Comparison of ENCODE assay signal across 31 mouse cellular contexts in the genomic region with DNA sequence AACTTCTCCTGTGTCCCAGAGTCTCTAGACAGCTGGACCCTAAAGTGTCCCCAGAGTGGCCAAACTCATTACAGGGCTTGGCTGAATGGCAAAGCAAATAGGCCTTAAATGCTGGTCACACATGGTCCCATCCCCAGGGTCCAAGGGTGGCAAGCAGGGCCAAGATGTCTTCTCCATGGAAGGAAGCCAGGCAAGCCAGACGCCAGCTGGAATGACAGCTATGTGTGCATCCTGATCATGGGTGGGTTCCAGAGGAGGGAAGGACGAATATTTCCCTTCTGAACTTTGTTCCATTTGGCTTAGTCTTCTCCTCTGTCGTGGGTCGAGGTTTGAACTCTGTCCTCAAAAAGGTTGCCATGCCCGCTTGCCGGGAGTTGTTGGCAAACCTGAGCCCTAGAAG. TPM values are rescaled to one million over a fixed set of nuclear protein-coding genes. Genes with fewer than 3 reads are reported as not detected.
DNase-seq lines count a peak whose midpoint lies in the region; ATAC-seq and TF ChIP-seq lines count a peak whose summit lies in the region.
"Had no signal": no experiment of that assay in that cellular context is flagged by ENCODE, and none has a peak within 500 bp of the region (broad histone marks: within the 10 kb centered on the region; RNA-seq: fewer than 3 reads in every experiment).

No protein-coding gene starts in this region.

- H3K9me3 ChIP-seq in kidney, embryonic 15.5 days (replicated peaks) = no peaks in the 10 kb centered on the region
- H3K9me3 ChIP-seq in stomach, postnatal 0 days (ENCODE audit: control insufficient read depth, low read length) = no peaks in the 10 kb centered on the region
- H3K9me3 ChIP-seq: forebrain, embryonic 10.5 days; heart, embryonic 12.5 days; hindbrain, embryonic 13.5 days; liver, embryonic 12.5 days; lung, embryonic 15.5 days; megakaryocyte, embryonic 14.5 days; neural tube, embryonic 15.5 days had no signal

- H3K9ac ChIP-seq in kidney, embryonic 15.5 days = no peak overlapping the region
- no peak overlapping the region for H3K9ac ChIP-seq in stomach, postnatal 0 days (ENCODE audit: low read length)
- H3K9ac ChIP-seq: forebrain, postnatal 0 days; heart, embryonic 12.5 days; hindbrain, embryonic 13.5 days; liver, embryonic 12.5 days; lung, embryonic 15.5 days; neural tube, embryonic 15.5 days had no signal

- peak; percentile 72 for DNase-seq in adrenal gland, postnatal 10 days
- DNase-seq in adrenal gland, adult 18-20 months (ENCODE audit: low spot score in 2 of 2) = no peak
- peak; percentile 70 for DNase-seq in kidney, adult 11 months
- DNase-seq in lung, postnatal 10 days = peak; percentile 42
- no peak for DNase-seq in lung, postnatal 25 days (ENCODE audit: low spot score)
- no peak for DNase-seq in stomach, postnatal 0 days (ENCODE audit: low spot score)
- no peak for DNase-seq in layer of hippocampus, postnatal 14 days (ENCODE audit: low spot score in 2 of 2)
- DNase-seq: cerebellum, adult 11 months; cerebellum, postnatal 25 days; forebrain, postnatal 0 days; midbrain, embryonic 14.5 days; right cerebral cortex, postnatal 14 days; spleen, adult 18-20 months; thymus, adult 18-20 months had no signal

- H3K27me3 ChIP-seq in kidney, embryonic 15.5 days = no peaks in the 10 kb centered on the region
- H3K27me3 ChIP-seq in stomach, postnatal 0 days (ENCODE audit: control insufficient read depth, insufficient read depth, low read length) = no peaks in the 10 kb centered on the region
- H3K27me3 ChIP-seq: heart, embryonic 12.5 days; hindbrain, embryonic 13.5 days; liver, embryonic 12.5 days; lung, embryonic 15.5 days; neural tube, embryonic 15.5 days had no signal

- no peak for ATAC-seq in kidney, embryonic 15.5 days (replicated peaks; ENCODE audit: low FRiP score)
- ATAC-seq in stomach, postnatal 0 days (ENCODE audit: low FRiP score, low TSS enrichment) = no peak
- ATAC-seq: CD4-positive, CD25-positive, alpha-beta regulatory T cell, adult 4 months; forebrain, postnatal 0 days; liver, embryonic 12.5 days; Patski had no signal

- 80% methylated on average over 6 of the region's 6 CpGs for WGBS in kidney, embryonic 15.5 days
- WGBS in stomach, postnatal 0 days = 49% methylated on average over 6 of the region's 6 CpGs

- H3K27ac ChIP-seq in kidney, embryonic 15.5 days = no peak overlapping the region
- 0 out of 2 replicates have a peak overlapping the region, but pooled peaks have one; percentile 1 for H3K27ac ChIP-seq in stomach, postnatal 0 days (replicated peaks)
- H3K27ac ChIP-seq: forebrain, embryonic 10.5 days; hindbrain, embryonic 13.5 days; left cerebral cortex, adult 2 months; liver, embryonic 12.5 days; lung, embryonic 15.5 days; neural tube, embryonic 15.5 days had no signal

- no peak for TF ChIP-seq EP300 in stomach, postnatal 0 days (optimal IDR thresholded peaks at IDR 0.05)

- no peaks in the 10 kb centered on the region for H3K4me1 ChIP-seq in kidney, embryonic 15.5 days
- H3K4me1 ChIP-seq in stomach, postnatal 0 days (replicated peaks; ENCODE audit: control insufficient read depth, insufficient read depth) = no peaks in the 10 kb centered on the region
- H3K4me1 ChIP-seq: heart, embryonic 12.5 days; hindbrain, embryonic 13.5 days; liver, embryonic 12.5 days; neural tube, embryonic 15.5 days had no signal

- no peak overlapping the region for H3K4me3 ChIP-seq in kidney, embryonic 15.5 days (replicated peaks)
- no peak overlapping the region for H3K4me3 ChIP-seq in stomach, postnatal 0 days (ENCODE audit: low read depth, low read length)
- H3K4me3 ChIP-seq: forebrain, embryonic 10.5 days; heart, embryonic 12.5 days; hindbrain, embryonic 13.5 days; left cerebral cortex, adult 2 months; liver, embryonic 12.5 days; lung, embryonic 15.5 days; megakaryocyte, embryonic 14.5 days; neural tube, embryonic 15.5 days had no signal

- no peak for TF ChIP-seq CTCF in stomach, postnatal 0 days (IDR thresholded peaks at IDR 0.05; ENCODE audit: low read depth)

- no peak overlapping the region for H3K4me2 ChIP-seq in kidney, embryonic 15.5 days
- no peak overlapping the region for H3K4me2 ChIP-seq in stomach, postnatal 0 days (replicated peaks; ENCODE audit: low read depth)
- H3K4me2 ChIP-seq: heart, embryonic 12.5 days; hindbrain, embryonic 13.5 days; liver, embryonic 12.5 days; lung, embryonic 15.5 days; neural tube, embryonic 15.5 days had no signal

- H3K36me3 ChIP-seq in kidney, embryonic 15.5 days = no peaks in the 10 kb centered on the region
- no peaks in the 10 kb centered on the region for H3K36me3 ChIP-seq in stomach, postnatal 0 days (ENCODE audit: control insufficient read depth, insufficient read depth, low read length)
- H3K36me3 ChIP-seq: forebrain, embryonic 10.5 days; heart, embryonic 12.5 days; hindbrain, embryonic 13.5 days; liver, embryonic 12.5 days; lung, embryonic 15.5 days; neural tube, embryonic 15.5 days had no signal

RNA-seq across cellular contexts. Expression of gene 1700001C02Rik, which starts 19.3 kb away (rescaled TPM):
- total RNA-seq in adrenal gland, postnatal 10 days (2021) = not detected
- total RNA-seq in adrenal gland, adult 18-20 months (2021) = not detected
- not detected in 2 replicates for polyA plus RNA-seq in kidney, embryonic 15.5 days (2015; fragmentation: Nextera tagmentation; extraction: Ambion mirVana)
- polyA plus RNA-seq in stomach, postnatal 0 days (2015; fragmentation: Nextera tagmentation; extraction: Ambion mirVana) = not detected in 2 replicates
- under 1 TPM in 1 of 2 experiments, not detected in 1; 0.65 TPM for total RNA-seq in layer of hippocampus, postnatal 14 days (2021)
- total RNA-seq: ES-E14; gastrocnemius, adult 18-20 months; granulocyte monocyte progenitor cell, adult 5-6 weeks; heart, postnatal 14 days; left cerebral cortex, adult 2 months had no signal
- polyA plus RNA-seq: CD4-positive, CD25-positive, alpha-beta regulatory T cell, adult 4 months; forebrain, embryonic 10.5 days; heart, embryonic 12.5 days; intestine, embryonic 14.5 days; limb, embryonic 11.5 days; liver, embryonic 12.5 days; Patski had no signal

RNA-seq across cellular contexts. Expression of gene Otof, which starts 23.4 kb away (rescaled TPM):
- total RNA-seq in adrenal gland, postnatal 10 days (2021) = under 1 TPM; 0.09 to 0.12 TPM
- under 1 TPM; 0.03 to 0.16 TPM for total RNA-seq in adrenal gland, adult 18-20 months (2021)
- 0.09 and 0.17 TPM in 2 replicates for polyA plus RNA-seq in kidney, embryonic 15.5 days (2015; fragmentation: Nextera tagmentation; extraction: Ambion mirVana)
- 0.02 TPM in 2 replicates for polyA plus RNA-seq in stomach, postnatal 0 days (2015; fragmentation: Nextera tagmentation; extraction: Ambion mirVana)
- total RNA-seq in layer of hippocampus, postnatal 14 days (2021) = 1 to 10 TPM; 3.5 to 5.5 TPM
- total RNA-seq: granulocyte monocyte progenitor cell, adult 5-6 weeks; heart, postnatal 14 days had no signal
- polyA plus RNA-seq: CD4-positive, CD25-positive, alpha-beta regulatory T cell, adult 4 months; limb, embryonic 11.5 days; Patski had no signal

Comparison
In these comparisons a context has a peak if more than half of its experiments do, and no peak if none do; other contexts are left out.
1. DNase-seq: peak in adrenal gland, postnatal 10 days (single experiment), kidney, adult 11 months (single experiment) and lung, postnatal 10 days (single experiment); none in adrenal gland, adult 18-20 months (0 of 2), lung, postnatal 25 days (single experiment), stomach, postnatal 0 days (single experiment) and layer of hippocampus, postnatal 14 days (0 of 2).